Mouse (Mus musculus): ENCODE measurements around the gene Calr3. TPM values are rescaled to one million over a fixed set of nuclear protein-coding genes. Genes with fewer than 3 reads are reported as not detected.

Calr3 gene
- total and polyA plus RNA-seq, 3 experiments, result 2.7 to 4.0 TPM; not detected in 1

- no peaks in the 10 kb centered on the region for H3K9me3 ChIP-seq (replicated peaks; ENCODE audit: insufficient read depth, low read length)
- no peak overlapping the region for H3K9ac ChIP-seq (ENCODE audit: control insufficient read depth, low read depth, low read length, poor library complexity, severe bottlenecking)
- H3K27me3 ChIP-seq (ENCODE audit: control insufficient read depth in 1 of 2, insufficient read depth in 2 of 2, low read length in 2 of 2), result no peaks in the 10 kb centered on the region
- H3K27ac ChIP-seq (ENCODE audit: control insufficient read depth, low read depth, low read length), result no peak overlapping the region
- TF ChIP-seq SIN3A (IDR thresholded peaks at IDR 0.05; ENCODE audit: low read length), result peak; percentile 33; the same call in 1 of the 2 replicates
- no peak for TF ChIP-seq MYB (IDR thresholded peaks at IDR 0.05; ENCODE audit: low read depth, low read length)
- TF ChIP-seq USF2 (IDR thresholded peaks at IDR 0.05; ENCODE audit: borderline replicate concordance in 1 of 2, insufficient read depth in 1 of 2, low read depth in 1 of 2, low read length in 2 of 2), result no peak
- no peak for TF ChIP-seq SMC3 (IDR thresholded peaks at IDR 0.05; ENCODE audit: low read depth, low read length)
- TF ChIP-seq TAL1 (IDR thresholded peaks at IDR 0.05; ENCODE audit: low read length), result 0 out of 2 replicates have a peak, but pooled peaks have one; percentile 13
- TF ChIP-seq ETS1 (IDR thresholded peaks at IDR 0.05; ENCODE audit: low read depth, low read length), result no peak
- TF ChIP-seq MYC (IDR thresholded peaks at IDR 0.05; ENCODE audit: low read depth, low read length), result no peak
- TF ChIP-seq EP300 (IDR thresholded peaks at IDR 0.05; ENCODE audit: low read depth in 1 of 2, low read length in 2 of 2), result peak; percentile 31 to 34; a peak in 1 of 4 replicates
- TF ChIP-seq UBTF (IDR thresholded peaks at IDR 0.05; ENCODE audit: borderline replicate concordance, insufficient read depth, low read depth, low read length), result no peak
- peak; percentile 37 for DNase-seq (ENCODE audit: low read depth, low spot score)
- no peak overlapping the region for H3K4me3 ChIP-seq (ENCODE audit: control insufficient read depth in 1 of 2, insufficient read depth in 1 of 2, low read depth in 2 of 2, low read length in 2 of 2)
- H3K4me1 ChIP-seq (ENCODE audit: control insufficient read depth in 1 of 2, insufficient read depth in 2 of 2, low read length in 2 of 2), result peaks cover 1 to 32% of the 10 kb centered on the region in 2 experiments; a peak in 3 of 4 replicates
- H3K36me3 ChIP-seq (ENCODE audit: control insufficient read depth in 1 of 2, insufficient read depth in 2 of 2, low read length in 2 of 2), result peaks cover 0 to 23% of the 10 kb centered on the region in 2 experiments; a peak in 2 of 4 replicates
- H3K79me2 ChIP-seq (ENCODE audit: control insufficient read depth, insufficient read depth, low read length, poor library complexity), result peaks cover 92% of the 10 kb centered on the region
Observed at GRCm38 (mm10) chr8:72413839-72414238, 29.8 kb downstream of the Calr3 start.

- DNase-seq (ENCODE audit: low read depth, low spot score), result no peak
- Histone ChIP-seq H3K27ac (ENCODE audit: control insufficient read depth, low read depth, low read length) (no peak overlapping the region), H3K79me2 (ENCODE audit: control insufficient read depth, insufficient read depth, low read length, poor library complexity) (peaks cover 65% of the 10 kb centered on the region), H3K4me3 (ENCODE audit: control insufficient read depth in 1 of 2, insufficient read depth in 1 of 2, low read depth in 2 of 2, low read length in 2 of 2) (no peak overlapping the region), H3K4me1 (ENCODE audit: control insufficient read depth in 1 of 2, insufficient read depth in 2 of 2, low read length in 2 of 2) (peaks cover 0 to 12% of the 10 kb centered on the region in 2 experiments; a peak in 3 of 4 replicates), H3K36me3 (ENCODE audit: control insufficient read depth in 1 of 2, insufficient read depth in 2 of 2, low read length in 2 of 2) (peaks cover 0 to 10% of the 10 kb centered on the region in 2 experiments; a peak in 3 of 4 replicates), H3K9ac (ENCODE audit: control insufficient read depth, low read depth, low read length, poor library complexity, severe bottlenecking) (no peak overlapping the region), H3K9me3 (replicated peaks; ENCODE audit: insufficient read depth, low read length) (no peaks in the 10 kb centered on the region), H3K27me3 (ENCODE audit: control insufficient read depth in 1 of 2, insufficient read depth in 2 of 2, low read length in 2 of 2) (no peaks in the 10 kb centered on the region)
- no peak for TF ChIP-seq RCOR1 (IDR thresholded peaks at IDR 0.05; ENCODE audit: low read depth, low read length)
Observed at GRCm38 (mm10) chr8:72409443-72409842, 34.2 kb downstream of the Calr3 start.

- Histone ChIP-seq H3K4me1 (ENCODE audit: control insufficient read depth in 1 of 2, insufficient read depth in 2 of 2, low read length in 2 of 2) (no peaks in the 10 kb centered on the region), H3K27me3 (ENCODE audit: control insufficient read depth in 1 of 2, insufficient read depth in 2 of 2, low read length in 2 of 2) (no peaks in the 10 kb centered on the region), H3K4me3 (ENCODE audit: control insufficient read depth in 1 of 2, insufficient read depth in 1 of 2, low read depth in 2 of 2, low read length in 2 of 2) (no peak overlapping the region), H3K79me2 (ENCODE audit: control insufficient read depth, insufficient read depth, low read length, poor library complexity) (peaks cover 58% of the 10 kb centered on the region), H3K9ac (ENCODE audit: control insufficient read depth, low read depth, low read length, poor library complexity, severe bottlenecking) (no peak overlapping the region), H3K27ac (ENCODE audit: control insufficient read depth, low read depth, low read length) (no peak overlapping the region), H3K9me3 (replicated peaks; ENCODE audit: insufficient read depth, low read length) (no peaks in the 10 kb centered on the region), H3K36me3 (ENCODE audit: control insufficient read depth in 1 of 2, insufficient read depth in 2 of 2, low read length in 2 of 2) (no peaks in the 10 kb centered on the region; a peak in 1 of 4 replicates)
- no peak for DNase-seq (ENCODE audit: low read depth, low spot score)
- TF ChIP-seq GABPA (IDR thresholded peaks at IDR 0.05; ENCODE audit: low read depth, low read length), result no peak
- TF ChIP-seq MXI1 (IDR thresholded peaks at IDR 0.05; ENCODE audit: low read depth, low read length), result no peak
- TF ChIP-seq HCFC1 (IDR thresholded peaks at IDR 0.05; ENCODE audit: low read depth, low read length), result no peak
- TF ChIP-seq MEF2A (IDR thresholded peaks at IDR 0.05; ENCODE audit: extremely low read depth, insufficient replicate concordance, low read depth, low read length, poor library complexity, severe bottlenecking), result no peak
- TF ChIP-seq USF1 (IDR thresholded peaks at IDR 0.05; ENCODE audit: low read depth, low read length), result no peak
- no peak for TF ChIP-seq ELF1 (IDR thresholded peaks at IDR 0.05; ENCODE audit: low read depth, low read length)
- TF ChIP-seq BHLHE40 (IDR thresholded peaks at IDR 0.05; ENCODE audit: borderline replicate concordance, low read depth, low read length), result no peak
- TF ChIP-seq UBTF (IDR thresholded peaks at IDR 0.05; ENCODE audit: borderline replicate concordance, insufficient read depth, low read depth, low read length), result no peak
- TF ChIP-seq NRF1 (IDR thresholded peaks at IDR 0.05; ENCODE audit: insufficient read depth, low read depth, low read length, poor library complexity, severe bottlenecking), result no peak
- no peak for TF ChIP-seq RCOR1 (IDR thresholded peaks at IDR 0.05; ENCODE audit: low read depth, low read length)
- no peak for TF ChIP-seq CHD2 (IDR thresholded peaks at IDR 0.05; ENCODE audit: low read length)
- no peak for TF ChIP-seq CHD1 (IDR thresholded peaks at IDR 0.05; ENCODE audit: low read depth, low read length)
- no peak for TF ChIP-seq ETS1 (IDR thresholded peaks at IDR 0.05; ENCODE audit: low read depth, low read length)
- TF ChIP-seq NELFE (IDR thresholded peaks at IDR 0.05; ENCODE audit: low read depth, low read length), result no peak
- TF ChIP-seq ZC3H11A (IDR thresholded peaks at IDR 0.05; ENCODE audit: low read depth, low read length), result no peak
- TF ChIP-seq E2F4 (IDR thresholded peaks at IDR 0.05; ENCODE audit: borderline replicate concordance, low read depth, low read length), result no peak
- no peak for TF ChIP-seq MAFK (IDR thresholded peaks at IDR 0.05; ENCODE audit: borderline replicate concordance, low read depth, low read length)
- no peak for TF ChIP-seq MAX (IDR thresholded peaks at IDR 0.05; ENCODE audit: low read length)
Observed at GRCm38 (mm10) chr8:72407878-72408277, 35.8 kb downstream of the Calr3 start.
